Mouse (Mus musculus) midbrain, embryonic 14.5 days (tissue): ENCODE measurements at regions not wholly inside any gene's neighbourhood (a gene's known extent, or its start where the extent isn't known, plus 50 kb on each side); places are given as distances from the start of the nearest gene placed in this dataset.

Experiments used
- ATAC-seq: fragments of 200-750 bp; cut with Nextera tagmentation; 2 replicates; pipeline ENCODE4 v1.8.0; 2017; ENCODE audit warnings: moderate number of reproducible peaks, moderate library complexity; ENCODE audit not compliant: low FRiP score, low TSS enrichment
- DNase-seq: peaks from one replicate; pipeline ENCODE4 v3.0.0-alpha.2; 2015
- H3K27ac ChIP-seq: fragments of 300-500 bp; sonication (generic); replicated peaks from 2 replicates; pipeline ENCODE4 v1.5.1; 2014; ENCODE audit warnings: mild to moderate bottlenecking, low read depth, low read length, moderate library complexity
- H3K27me3 ChIP-seq: fragments of 300-500 bp; sonication (generic); 2 replicates; pipeline ENCODE4 v1.6.1; 2014; ENCODE audit warnings: low read length, control low read depth, mixed read lengths; ENCODE audit not compliant: control insufficient read depth, insufficient read depth
- H3K36me3 ChIP-seq: fragments of 300-500 bp; sonication (generic); 2 replicates; pipeline ENCODE4 v1.6.1; 2014; ENCODE audit warnings: low read length, control low read depth; ENCODE audit not compliant: control insufficient read depth, insufficient read depth
- H3K4me1 ChIP-seq: fragments of 300-500 bp; sonication (generic); 2 replicates; pipeline ENCODE4 v1.6.1; 2014; ENCODE audit warnings: mild to moderate bottlenecking, antibody characterized with exemption, low read length, control low read depth; ENCODE audit not compliant: control insufficient read depth, insufficient read depth
- H3K4me2 ChIP-seq: fragments of 300-500 bp; sonication (generic); 2 replicates; pipeline ENCODE4 v1.6.1; 2014; ENCODE audit warnings: mild to moderate bottlenecking, low read length, moderate library complexity
- H3K4me3 ChIP-seq: fragments of 300-500 bp; sonication (generic); replicated peaks from 2 replicates; pipeline ENCODE4 v1.5.1; 2014; ENCODE audit warnings: low read depth, low read length
- H3K9ac ChIP-seq: fragments of 300-500 bp; sonication (generic); replicated peaks from 2 replicates; pipeline ENCODE4 v1.6.1; 2014; ENCODE audit warnings: mild to moderate bottlenecking, low read length, moderate library complexity
- H3K9me3 ChIP-seq: fragments of 300-500 bp; sonication (generic); 2 replicates; pipeline ENCODE4 v1.6.1; 2016; ENCODE audit warnings: low read length, control low read depth, mixed read lengths; ENCODE audit not compliant: control insufficient read depth
- WGBS: fragments of 180-500 bp; shearing (Covaris S2); extraction: QIAGEN DNeasy Blood & Tissue Kit; methylation state at CpG from one replicate; pipeline ENCODE4 v1.1.7; 2014; 5-methylcytosine and 5-hydroxymethylcytosine counted together

GRCm38 (mm10) chrX:75672976-75673375 is 94.9 kb upstream of the Rab39b start:
- ATAC-seq, result no peak; the same call in 1 of the 2 replicates
- 61% methylated on average over 13 of the region's 13 CpGs for WGBS
- Histone ChIP-seq H3K27me3 (no peaks in the 10 kb centered on the region), H3K27ac (no peak overlapping the region), H3K9me3 (0 out of 2 replicates have a peak, but pooled peaks cover 2% of the 10 kb centered on the region), H3K9ac (peak overlapping the region; percentile 37; the same call in 1 of the 2 replicates), H3K36me3 (no peaks in the 10 kb centered on the region), H3K4me2 (peak overlapping the region; percentile 28), H3K4me1 (no peaks in the 10 kb centered on the region), H3K4me3 (peak overlapping the region; percentile 17; the same call in 1 of the 2 replicates)
- no peak for DNase-seq

- Histone ChIP-seq H3K4me1 (no peaks in the 10 kb centered on the region), H3K4me3 (no peak overlapping the region)
- 94% methylated on average over 4 of the region's 4 CpGs for WGBS
Measured at GRCm38 (mm10) chrX:75667636-75668035, 89.6 kb upstream of the Rab39b start.

DNA sequence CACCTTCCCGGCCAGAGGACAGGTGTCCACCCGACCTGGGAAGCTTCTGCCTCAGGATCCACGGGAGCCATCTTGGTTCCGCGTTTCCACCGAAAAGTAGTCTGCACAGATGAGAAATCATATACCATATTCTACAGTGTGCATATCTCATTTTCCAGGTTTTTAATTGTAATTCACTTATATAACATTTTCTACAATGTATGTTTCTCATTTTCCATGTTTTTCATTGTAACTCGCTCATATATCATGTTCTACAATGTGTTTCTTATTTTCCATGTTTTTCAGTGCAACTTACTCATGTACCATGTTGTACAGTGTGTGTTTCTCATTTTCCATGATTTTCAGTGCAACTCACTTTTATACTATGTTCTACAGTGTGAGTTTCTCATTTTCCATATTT is 65.4 kb upstream of the Rab39b start:
- no peaks in the 10 kb centered on the region for H3K27me3 ChIP-seq
- no peaks in the 10 kb centered on the region for H3K4me1 ChIP-seq
- WGBS, result 89% methylated on average over 7 of the region's 7 CpGs
- DNase-seq (no peak), ATAC-seq (no peak)
- H3K4me2 ChIP-seq, result no peak overlapping the region
- H3K9me3 ChIP-seq, result no peaks in the 10 kb centered on the region; the same call in 1 of the 2 replicates
- H3K36me3 ChIP-seq, result no peaks in the 10 kb centered on the region
- H3K27ac ChIP-seq, result no peak overlapping the region
- no peak overlapping the region for H3K4me3 ChIP-seq
- H3K9ac ChIP-seq, result no peak overlapping the region

More at GRCm38 (mm10) chrX:75667636-75668035, 89.6 kb upstream of the Rab39b start:
- Histone ChIP-seq H3K27ac (no peak overlapping the region), H3K9me3 (no peaks in the 10 kb centered on the region), H3K36me3 (no peaks in the 10 kb centered on the region), H3K27me3 (no peaks in the 10 kb centered on the region), H3K4me2 (no peak overlapping the region), H3K9ac (no peak overlapping the region)
- no peak for DNase-seq
- no peak for ATAC-seq
